Mouse (Mus musculus) embryonic fibroblast, embryonic 13.5 days (primary cell): ENCODE measurements around the gene Trpm2.

Experiments used
- CTCF ChIP-seq: IDR thresholded peaks from 2 replicates; pipeline ENCODE4 v1.5.1; 2011; ENCODE audit warnings: mild to moderate bottlenecking, control low read depth, low read length, moderate library complexity, borderline replicate concordance; ENCODE audit not compliant: insufficient read depth
- POLR2A ChIP-seq: IDR thresholded peaks from 2 replicates; pipeline ENCODE4 v1.6.1; 2011; ENCODE audit warnings: low read depth, mild to moderate bottlenecking, control low read depth, low read length, moderate library complexity

GRCm38 (mm10) chr10:77927375-77927774 lies 43.0 kb downstream of the Trpm2 start:
- TF ChIP-seq CTCF (no peak), POLR2A (no peak)
